Mouse (Mus musculus): ENCODE results near the gene Arsk.
A peak's percentile ranks its signal among the peaks of the same experiment; 100 is the strongest.

Gene Arsk

DNA sequence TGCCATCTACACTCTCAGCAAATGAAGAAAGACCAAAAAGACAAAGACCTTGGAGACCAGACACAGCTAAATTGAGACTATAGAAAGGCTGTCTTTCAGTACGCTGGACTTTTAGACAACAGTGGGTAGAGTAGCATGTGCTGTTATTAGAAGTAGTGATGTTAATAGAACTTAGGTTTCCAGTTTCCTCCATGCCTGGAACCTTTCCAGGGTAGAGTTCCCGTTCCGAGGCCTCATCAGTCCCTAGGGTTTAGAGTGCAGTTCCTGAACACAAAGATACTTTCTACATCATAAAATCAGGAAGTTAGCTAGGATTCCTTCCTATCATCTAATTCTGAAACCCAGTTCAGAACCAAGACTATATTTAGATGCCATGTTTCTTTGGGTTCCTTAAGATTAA, 73.9 kb downstream of the Arsk start:
- no peak for DNase-seq (ENCODE audit: low spot score in 2 of 2)

DNA sequence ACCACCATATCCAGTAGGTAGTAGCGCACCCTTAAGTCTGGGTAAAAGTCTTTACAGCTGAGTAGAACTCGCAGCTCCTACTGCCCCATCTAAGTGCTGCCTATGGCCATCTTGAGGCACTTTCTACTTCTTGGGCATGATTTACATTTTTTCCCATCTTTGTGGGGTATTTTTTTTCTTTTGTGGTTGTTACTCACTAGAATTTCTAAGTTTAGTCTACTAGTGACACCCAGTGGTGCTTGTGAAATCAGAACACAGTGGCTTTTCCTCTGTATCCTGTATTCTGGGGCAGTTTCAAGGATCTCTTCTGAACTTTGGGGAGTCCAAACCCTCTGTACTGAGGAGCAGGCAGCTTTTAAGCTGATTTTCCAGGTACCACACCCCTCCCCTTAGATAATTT, 76.7 kb downstream of the Arsk start:
- peak; percentile 31 to 37 for DNase-seq (ENCODE audit: low spot score in 2 of 2)

DNA sequence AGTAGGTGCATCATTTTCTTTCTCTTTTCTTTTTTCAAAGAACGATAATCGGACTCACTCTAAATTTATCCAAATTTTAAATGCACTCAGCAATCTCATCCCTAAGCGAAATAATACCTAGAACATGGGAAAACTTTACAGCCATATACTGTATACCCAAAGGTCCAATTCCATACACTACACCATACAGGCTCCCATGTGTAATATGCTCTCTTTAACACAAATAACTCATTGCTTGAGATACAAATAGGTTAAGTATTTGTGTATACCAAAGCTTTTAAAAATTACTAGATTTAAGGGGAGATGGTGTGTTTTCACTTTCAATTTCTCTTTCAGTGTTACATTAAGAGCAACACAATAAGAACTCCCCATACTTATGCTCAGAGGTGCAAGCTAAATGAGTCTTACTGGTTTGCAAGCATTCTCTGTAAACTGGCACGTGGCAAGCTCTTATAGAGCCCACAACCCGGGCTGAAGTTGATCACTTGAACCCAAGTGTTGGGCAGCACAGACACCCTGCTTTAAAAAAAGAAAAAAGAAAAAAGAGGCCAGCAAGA, 79.5 kb downstream of the Arsk start:
- DNase-seq (ENCODE audit: low spot score in 2 of 2), result no peak

DNA sequence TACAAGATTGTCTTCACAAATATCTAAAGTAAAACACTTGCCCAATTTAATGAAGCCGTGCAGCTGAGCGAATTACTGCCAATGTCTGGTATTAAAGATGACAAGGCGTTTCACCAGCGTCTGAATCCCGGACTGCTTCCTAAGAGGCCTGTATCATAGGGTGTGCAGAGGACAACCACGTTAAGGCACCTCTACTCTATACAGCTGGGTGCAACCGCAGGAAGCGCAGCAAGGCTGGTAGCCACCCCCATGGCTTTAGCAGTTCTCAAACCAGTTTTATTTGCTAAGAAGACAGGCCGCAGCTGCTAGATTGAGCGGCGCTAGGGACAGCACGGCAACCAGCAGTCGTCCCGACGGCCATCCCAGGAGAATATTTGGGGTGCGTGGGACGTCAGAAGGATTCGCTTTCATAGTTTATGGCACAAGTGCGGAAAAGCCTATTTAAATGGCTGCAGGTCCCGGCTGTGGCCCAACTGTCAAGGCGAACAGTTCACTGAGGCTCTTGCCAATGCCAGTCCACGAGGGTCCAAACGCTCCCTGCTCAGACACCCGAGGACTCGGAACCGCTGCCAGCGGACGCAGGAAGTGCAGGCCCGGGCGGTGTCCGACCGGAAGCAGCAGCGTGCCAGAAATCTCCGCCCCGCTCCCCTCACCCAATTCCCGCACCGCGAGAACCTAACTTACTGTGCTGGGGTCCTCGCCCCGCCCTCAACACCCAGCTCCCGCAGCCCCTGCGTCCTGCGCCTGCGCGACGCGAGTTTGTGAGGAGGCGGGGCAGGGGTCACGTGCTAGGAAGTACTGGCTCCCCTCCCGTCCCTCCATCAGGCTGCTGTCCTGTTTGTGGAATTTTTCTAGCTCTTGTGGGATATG, 80.3 kb downstream of the Arsk start, which contains the start of gene Rfesd:
TSS of gene Rfesd (minus strand) at position 746 of the 870 bp plus-strand sequence.
- DNase-seq (ENCODE audit: low spot score in 2 of 2), result peak; percentile 95

DNA sequence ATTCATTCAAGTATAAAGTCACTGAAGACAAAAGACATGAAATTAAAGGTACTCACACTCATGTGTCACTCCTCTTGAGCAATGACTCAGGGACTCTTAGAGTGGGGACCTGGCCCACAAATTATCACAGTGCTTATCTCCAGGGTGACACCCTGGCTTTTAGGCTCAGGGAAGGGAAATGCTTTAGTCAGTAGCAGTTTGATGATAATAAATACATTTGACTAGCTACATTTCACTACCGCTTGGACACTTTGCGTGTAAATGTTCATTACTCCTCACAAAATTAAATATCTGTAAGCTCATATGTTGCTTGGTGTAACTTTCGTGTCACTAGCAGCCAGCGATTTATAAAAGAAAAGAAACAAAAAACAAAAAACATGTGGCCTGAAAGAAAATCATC, 81.0 kb downstream of the Arsk start:
- no peak for DNase-seq (ENCODE audit: low spot score in 2 of 2)

DNA sequence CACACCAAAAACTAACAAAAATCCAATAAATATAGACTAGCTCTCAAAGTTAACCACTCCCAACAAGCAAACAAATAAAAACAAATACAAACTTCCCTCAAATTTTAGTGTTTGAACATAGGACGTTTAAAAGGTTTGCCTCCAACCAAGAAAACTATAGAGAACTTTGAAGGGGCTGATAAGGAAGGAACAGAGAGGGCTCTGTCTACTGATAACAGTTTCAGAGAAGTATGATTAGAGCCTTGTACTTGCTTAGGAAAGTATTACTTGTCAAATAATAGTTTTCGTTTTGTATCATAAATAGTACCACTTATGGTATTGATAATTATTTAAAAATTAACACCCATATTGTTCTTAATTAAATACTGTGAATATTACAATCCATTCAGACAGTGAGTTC, 83.9 kb downstream of the Arsk start:
- no peak for DNase-seq (ENCODE audit: low spot score in 2 of 2)
